Mouse (Mus musculus) c-Kit-positive CD71-positive TER-119-negative erythroid progenitor cells, embryonic 14.5 days (primary cell): ENCODE measurements around the gene Gm49486.
A peak's percentile ranks its signal among the peaks of the same experiment; 100 is the strongest.
"Not testable (repeated sequence)": the region's sequence is repeated elsewhere in the genome, so short reads cannot be mapped to it uniquely, and the experiment has no call there.

Source experiments
- DNase-seq: peaks from one replicate; pipeline ENCODE4 v3.0.0-alpha.2; 2013; ENCODE audit warnings: low read depth

Gene Gm49486

GRCm38 (mm10) chr15:79225780-79226179 lies 3.4 kb upstream of the Gm49486 start:
- not testable (repeated sequence) for DNase-seq

GRCm38 (mm10) chr15:79235268-79235667 lies 6.1 kb downstream of the Gm49486 start:
- DNase-seq = no peak

GRCm38 (mm10) chr15:79238036-79238435 lies 8.8 kb downstream of the Gm49486 start:
- no peak for DNase-seq

- DNase-seq = no peak
These were observed 13.5 kb downstream of the Gm49486 start for GRCm38 (mm10) chr15:79242574-79243233.

GRCm38 (mm10) chr15:79243234-79244042 lies 14.2 kb downstream of the Gm49486 start:
- peak; percentile 92 for DNase-seq

GRCm38 (mm10) chr15:79244071-79244893 lies 15.1 kb downstream of the Gm49486 start:
- DNase-seq = no peak

- no peak for DNase-seq
These were observed 16.1 kb downstream of the Gm49486 start for GRCm38 (mm10) chr15:79245321-79245720.

- DNase-seq = no peak
These were observed 21.0 kb downstream of the Gm49486 start for GRCm38 (mm10) chr15:79250236-79250635.

GRCm38 (mm10) chr15:79251168-79251567 lies 22.0 kb downstream of the Gm49486 start:
- DNase-seq = no peak

GRCm38 (mm10) chr15:79251781-79252491 lies 22.7 kb downstream of the Gm49486 start:
- DNase-seq = no peak

- DNase-seq = no peak
These were observed 23.4 kb downstream of the Gm49486 start for GRCm38 (mm10) chr15:79252580-79252979.

- no peak for DNase-seq
These were observed 25.5 kb downstream of the Gm49486 start, which contains the start of gene Slc16a8 for GRCm38 (mm10) chr15:79254661-79255060. TSS of gene Slc16a8 (minus strand) at chr15:79254761.

- DNase-seq = no peak
These were observed 29.3 kb downstream of the Gm49486 start for GRCm38 (mm10) chr15:79258521-79258920.

- no peak for DNase-seq
These were observed 32.0 kb downstream of the Gm49486 start for GRCm38 (mm10) chr15:79261095-79261725.

GRCm38 (mm10) chr15:79261757-79262156 lies 32.6 kb downstream of the Gm49486 start:
- no peak for DNase-seq

- no peak for DNase-seq
These were observed 33.2 kb downstream of the Gm49486 start for GRCm38 (mm10) chr15:79262375-79262774.

- DNase-seq = no peak
These were observed 33.7 kb downstream of the Gm49486 start for GRCm38 (mm10) chr15:79262786-79263309.

GRCm38 (mm10) chr15:79263726-79264125 lies 34.5 kb downstream of the Gm49486 start:
- DNase-seq = no peak

- DNase-seq = no peak
These were observed 36.2 kb downstream of the Gm49486 start for GRCm38 (mm10) chr15:79265384-79265783.

GRCm38 (mm10) chr15:79268521-79268920 lies 39.3 kb downstream of the Gm49486 start:
- DNase-seq = no peak
